Mouse (Mus musculus) stomach, postnatal 0 days (tissue): ENCODE data around the gene Hip1r.

Source experiments
- CTCF ChIP-seq: IDR thresholded peaks from 2 replicates; pipeline ENCODE4 v1.5.1; 2016; ENCODE audit warnings: antibody characterized with exemption, low read depth, mild to moderate bottlenecking, moderate library complexity
- EP300 ChIP-seq: optimal IDR thresholded peaks from 2 replicates; pipeline ENCODE3; 2016; ENCODE audit warnings: antibody characterized with exemption

DNA sequence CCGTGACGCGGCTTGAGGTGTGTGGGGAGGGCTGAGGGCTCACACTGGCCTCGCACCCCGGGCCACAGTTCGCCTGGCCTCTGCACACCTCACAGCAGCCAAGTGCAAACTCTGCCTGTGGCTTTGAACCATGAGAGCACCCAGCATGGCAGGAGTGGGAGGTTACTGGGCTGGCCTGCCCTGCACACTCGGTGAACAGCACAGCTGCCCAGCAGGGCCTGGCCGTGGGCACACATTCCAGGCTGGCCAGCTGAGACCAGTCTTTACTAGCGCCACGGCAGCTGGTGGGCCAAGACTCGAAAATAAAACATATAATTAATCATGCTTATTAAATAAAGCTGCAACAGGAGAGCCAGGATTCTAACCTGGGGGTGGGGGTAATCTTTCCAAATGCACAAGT, 32.2 kb downstream of the Hip1r start:
- TF ChIP-seq CTCF (no peak), EP300 (no peak)
